Mouse (Mus musculus): ENCODE results near the gene Ywhag.

Gene Ywhag

GRCm38 (mm10) chr5:135934481-135935175, at the start of gene Ywhag:
TSS of gene Ywhag (minus strand) at chr5:135934616.
- peak; percentile 95 for DNase-seq (ENCODE audit: low spot score)

- no peak for DNase-seq (ENCODE audit: low spot score)
Measured at GRCm38 (mm10) chr5:135982398-135982797, 48.0 kb upstream of the Ywhag start.

GRCm38 (mm10) chr5:135979904-135980303, 45.5 kb upstream of the Ywhag start, which contains the start of gene Zp3:
TSS of gene Zp3 (plus strand) at chr5:135980099.
- DNase-seq (ENCODE audit: low spot score) = no peak

- no peak for DNase-seq (ENCODE audit: low spot score)
Measured at GRCm38 (mm10) chr5:135979381-135979780, 45.0 kb upstream of the Ywhag start.

GRCm38 (mm10) chr5:135975893-135976668, 41.7 kb upstream of the Ywhag start:
- DNase-seq (ENCODE audit: low spot score) = no peak

- DNase-seq (ENCODE audit: low spot score) = no peak
Measured at GRCm38 (mm10) chr5:135974365-135974764, 39.9 kb upstream of the Ywhag start, which contains the start of gene Ssc4d. TSS of gene Ssc4d (minus strand) at chr5:135974531.

- DNase-seq (ENCODE audit: low spot score) = no peak
Measured at GRCm38 (mm10) chr5:135971876-135972275, 37.5 kb upstream of the Ywhag start.

GRCm38 (mm10) chr5:135970247-135970646, 35.8 kb upstream of the Ywhag start:
- DNase-seq (ENCODE audit: low spot score) = no peak

- peak; percentile 63 for DNase-seq (ENCODE audit: low spot score)
Measured at GRCm38 (mm10) chr5:135968781-135969180, 34.4 kb upstream of the Ywhag start.

- DNase-seq (ENCODE audit: low spot score) = peak; percentile 34
Measured at GRCm38 (mm10) chr5:135966866-135967265, 32.5 kb upstream of the Ywhag start.

- no peak for DNase-seq (ENCODE audit: low spot score)
Measured at GRCm38 (mm10) chr5:135965501-135965930, 31.1 kb upstream of the Ywhag start.

GRCm38 (mm10) chr5:135963280-135963627, 28.8 kb upstream of the Ywhag start:
- no peak for DNase-seq (ENCODE audit: low spot score)

- DNase-seq (ENCODE audit: low spot score) = peak; percentile 99
Measured at GRCm38 (mm10) chr5:135962492-135963279, 28.3 kb upstream of the Ywhag start.

GRCm38 (mm10) chr5:135962125-135962491, 27.7 kb upstream of the Ywhag start:
- DNase-seq (ENCODE audit: low spot score) = no peak

GRCm38 (mm10) chr5:135960909-135961635, 26.7 kb upstream of the Ywhag start:
- no peak for DNase-seq (ENCODE audit: low spot score)

GRCm38 (mm10) chr5:135959911-135960310, 25.5 kb upstream of the Ywhag start:
- DNase-seq (ENCODE audit: low spot score) = no peak

- no peak for DNase-seq (ENCODE audit: low spot score)
Measured at GRCm38 (mm10) chr5:135958367-135958766, 24.0 kb upstream of the Ywhag start.

GRCm38 (mm10) chr5:135957207-135957974, 23.0 kb upstream of the Ywhag start:
- DNase-seq (ENCODE audit: low spot score) = peak; percentile 98

- no peak for DNase-seq (ENCODE audit: low spot score)
Measured at GRCm38 (mm10) chr5:135956300-135957206, 22.1 kb upstream of the Ywhag start.

GRCm38 (mm10) chr5:135952830-135953229, 18.4 kb upstream of the Ywhag start:
- DNase-seq (ENCODE audit: low spot score) = no peak
